15 mouse cellular contexts compared by ENCODE assay signal in the genomic region with DNA sequence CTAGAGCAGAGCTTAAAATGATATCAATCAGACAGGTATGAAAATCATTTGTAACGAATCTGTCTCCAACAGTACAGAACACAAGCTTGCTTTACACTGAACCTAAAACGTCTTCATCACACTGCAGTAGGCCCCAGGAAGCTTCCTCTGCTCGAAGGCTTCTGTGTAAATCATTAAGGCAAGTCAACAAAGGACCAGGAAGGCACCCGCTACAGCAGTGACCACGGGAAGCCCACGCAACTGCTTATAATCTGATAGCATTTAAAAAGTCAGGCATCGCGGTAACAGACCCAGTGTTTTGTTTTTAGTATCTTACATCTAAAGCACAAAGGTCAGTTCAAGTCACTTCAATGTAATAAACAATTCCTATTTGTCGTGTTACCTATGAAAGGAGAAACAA.
DNase-seq lines count a peak whose midpoint lies in the region; ATAC-seq lines count a peak whose summit lies in the region.
"Had no signal": no experiment of that assay in that cellular context is flagged by ENCODE, and none has a peak within 500 bp of the region (broad histone marks: within the 10 kb centered on the region; RNA-seq: fewer than 3 reads in every experiment).

No protein-coding gene starts in this region.

- intact Hi-C loops in heart, postnatal 14 days (cut with DNase I), result no loop called here

- no peak for ATAC-seq in heart, embryonic 11.5 days (replicated peaks; ENCODE audit: insufficient number of reproducible peaks, low FRiP score, low TSS enrichment)
- peak; percentile 69; the same call in 1 of the 2 replicates for ATAC-seq in kidney, embryonic 16.5 days (ENCODE audit: low FRiP score, low TSS enrichment)
- ATAC-seq: inflammation-experienced regulatory T-cells, adult 6 months had no signal

- DNase-seq in heart, adult 18-20 months, result peak; percentile 26 to 70
- peak; percentile 18 to 27 for DNase-seq in heart, postnatal 14 days
- no peak for DNase-seq in spleen, postnatal 14 days (ENCODE audit: low spot score in 2 of 2)
- DNase-seq in cerebellum, adult 9-10 months, result no peak
- DNase-seq in ovary, postnatal 10 days (ENCODE audit: low spot score), result no peak
- DNase-seq: adrenal gland, adult 8-10 months; cerebellum, postnatal 36 days; thymus, postnatal 14 days had no signal

- no peak overlapping the region for H3K4me3 ChIP-seq in heart, embryonic 11.5 days (ENCODE audit: low read depth, low read length)
- no peak overlapping the region for H3K4me3 ChIP-seq in brown adipose tissue, adult 24 weeks (ENCODE audit: insufficient read depth, low read depth, low read length)
- no peak overlapping the region for H3K4me3 ChIP-seq in kidney, embryonic 16.5 days (ENCODE audit: low read length)
- H3K4me3 ChIP-seq: heart, embryonic 13.5 days; limb, embryonic 10.5 days had no signal

- no peaks in the 10 kb centered on the region for H3K27me3 ChIP-seq in heart, embryonic 11.5 days (ENCODE audit: control insufficient read depth, insufficient read depth, low read length)
- no peaks in the 10 kb centered on the region for H3K27me3 ChIP-seq in kidney, embryonic 16.5 days (ENCODE audit: insufficient read depth, low read length)
- H3K27me3 ChIP-seq: heart, embryonic 13.5 days had no signal

- peaks cover 8% of the 10 kb centered on the region; the same call in 1 of the 2 replicates for H3K36me3 ChIP-seq in heart, embryonic 11.5 days (ENCODE audit: control insufficient read depth, insufficient read depth, low read length)
- peaks cover 21% of the 10 kb centered on the region; the same call in 1 of the 2 replicates for H3K36me3 ChIP-seq in kidney, embryonic 16.5 days (ENCODE audit: insufficient read depth, low read length)

- no peak overlapping the region for H3K9ac ChIP-seq in heart, embryonic 11.5 days (ENCODE audit: low read depth, low read length)
- H3K9ac ChIP-seq in kidney, embryonic 16.5 days (replicated peaks; ENCODE audit: low read length), result 0 out of 2 replicates have a peak overlapping the region, but pooled peaks have one; percentile 48
- H3K9ac ChIP-seq: heart, embryonic 13.5 days; liver, embryonic 14.5 days had no signal

- H3K27ac ChIP-seq in heart, embryonic 11.5 days (ENCODE audit: low read depth, low read length), result no peak overlapping the region
- H3K27ac ChIP-seq in brown adipose tissue, adult 24 weeks (replicated peaks; ENCODE audit: low read depth, low read length), result peak overlapping the region; percentile 58
- H3K27ac ChIP-seq in kidney, embryonic 16.5 days (ENCODE audit: low read length), result peak overlapping the region; percentile 50
- H3K27ac ChIP-seq: heart, embryonic 13.5 days; limb, embryonic 10.5 days; liver, embryonic 14.5 days had no signal

- no peak overlapping the region for H3K4me2 ChIP-seq in heart, embryonic 11.5 days
- peak overlapping the region; percentile 18; the same call in 1 of the 2 replicates for H3K4me2 ChIP-seq in kidney, embryonic 16.5 days (replicated peaks; ENCODE audit: low read depth, low read length)
- H3K4me2 ChIP-seq: heart, embryonic 13.5 days had no signal

- WGBS in heart, embryonic 11.5 days (ENCODE audit: insufficient replicate concordance), result 68% methylated on average over 9 of the region's 9 CpGs
- 10% methylated on average over 9 of the region's 9 CpGs for WGBS in kidney, embryonic 16.5 days

- no peaks in the 10 kb centered on the region for H3K4me1 ChIP-seq in heart, embryonic 11.5 days (ENCODE audit: control insufficient read depth, insufficient read depth, low read length)
- H3K4me1 ChIP-seq in brown adipose tissue, adult 24 weeks (ENCODE audit: control insufficient read depth, insufficient read depth, insufficient read length, low read length), result peaks cover 17% of the 10 kb centered on the region
- peaks cover 8% of the 10 kb centered on the region for H3K4me1 ChIP-seq in kidney, embryonic 16.5 days (ENCODE audit: insufficient read depth, low read length)
- H3K4me1 ChIP-seq: heart, embryonic 13.5 days; limb, embryonic 10.5 days had no signal

- H3K9me3 ChIP-seq in heart, embryonic 11.5 days (replicated peaks; ENCODE audit: control insufficient read depth, low read length), result no peaks in the 10 kb centered on the region
- no peaks in the 10 kb centered on the region for H3K9me3 ChIP-seq in kidney, embryonic 16.5 days (ENCODE audit: low read length)
- H3K9me3 ChIP-seq: heart, embryonic 13.5 days; limb, embryonic 10.5 days had no signal

Comparison
In these comparisons a context has a peak if more than half of its experiments do, and no peak if none do; other contexts are left out.
1. DNase-seq: peak in heart, adult 18-20 months (2 of 2) and heart, postnatal 14 days (2 of 2); none in spleen, postnatal 14 days (0 of 2), cerebellum, adult 9-10 months (single experiment) and ovary, postnatal 10 days (single experiment).